Mouse (Mus musculus): ENCODE measurements around the gene Spen. TPM values are rescaled to one million over a fixed set of nuclear protein-coding genes. Genes with fewer than 3 reads are reported as not detected.

The Spen gene
- polyA plus RNA-seq, 1 experiment from 2014 or later: 7.5 TPM

GRCm38 (mm10) chr4:141484071-141484470, 54.3 kb downstream of the Spen start:
- H3K9ac ChIP-seq (ENCODE audit: low read depth, low read length): no peak overlapping the region
- no peak overlapping the region for H3K4me2 ChIP-seq
- H3K27me3 ChIP-seq (ENCODE audit: control insufficient read depth, insufficient read depth, low read length): no peaks in the 10 kb centered on the region
- no peaks in the 10 kb centered on the region for H3K9me3 ChIP-seq (replicated peaks; ENCODE audit: control insufficient read depth, low read length)
- H3K4me3 ChIP-seq (ENCODE audit: low read depth, low read length): no peak overlapping the region
- no peak overlapping the region for H3K27ac ChIP-seq (ENCODE audit: low read depth, low read length)
- H3K36me3 ChIP-seq (ENCODE audit: control insufficient read depth, insufficient read depth, low read length): peaks cover 49% of the 10 kb centered on the region
- H3K4me1 ChIP-seq (ENCODE audit: control insufficient read depth, insufficient read depth, low read length): no peaks in the 10 kb centered on the region
- ATAC-seq (replicated peaks; ENCODE audit: insufficient number of reproducible peaks, low FRiP score, low TSS enrichment): no peak
- WGBS (ENCODE audit: insufficient replicate concordance): 65% methylated on average over 11 of the region's 11 CpGs

- Histone ChIP-seq H3K9ac (ENCODE audit: low read depth, low read length) (no peak overlapping the region), H3K36me3 (ENCODE audit: control insufficient read depth, insufficient read depth, low read length) (peaks cover 64% of the 10 kb centered on the region), H3K27me3 (ENCODE audit: control insufficient read depth, insufficient read depth, low read length) (no peaks in the 10 kb centered on the region), H3K27ac (ENCODE audit: low read depth, low read length) (no peak overlapping the region), H3K9me3 (replicated peaks; ENCODE audit: control insufficient read depth, low read length) (no peaks in the 10 kb centered on the region), H3K4me2 (no peak overlapping the region), H3K4me3 (ENCODE audit: low read depth, low read length) (no peak overlapping the region), H3K4me1 (ENCODE audit: control insufficient read depth, insufficient read depth, low read length) (no peaks in the 10 kb centered on the region)
- WGBS (ENCODE audit: insufficient replicate concordance): 90% methylated on average over 8 of the region's 8 CpGs
- ATAC-seq (replicated peaks; ENCODE audit: insufficient number of reproducible peaks, low FRiP score, low TSS enrichment): no peak
These were observed 59.0 kb downstream of the Spen start for GRCm38 (mm10) chr4:141479411-141479810.

- no peak for ATAC-seq (replicated peaks; ENCODE audit: insufficient number of reproducible peaks, low FRiP score, low TSS enrichment)
- WGBS (ENCODE audit: insufficient replicate concordance): 92% methylated on average over 32 of the region's 32 CpGs
- H3K36me3 ChIP-seq (ENCODE audit: control insufficient read depth, insufficient read depth, low read length): peaks cover 66% of the 10 kb centered on the region
These were observed 59.6 kb downstream of the Spen start for GRCm38 (mm10) chr4:141478794-141479193.

GRCm38 (mm10) chr4:141478225-141478624, 60.2 kb downstream of the Spen start:
- Histone ChIP-seq H3K27ac (ENCODE audit: low read depth, low read length) (no peak overlapping the region), H3K4me1 (ENCODE audit: control insufficient read depth, insufficient read depth, low read length) (no peaks in the 10 kb centered on the region), H3K9me3 (replicated peaks; ENCODE audit: control insufficient read depth, low read length) (no peaks in the 10 kb centered on the region), H3K36me3 (ENCODE audit: control insufficient read depth, insufficient read depth, low read length) (peaks cover 67% of the 10 kb centered on the region), H3K9ac (ENCODE audit: low read depth, low read length) (no peak overlapping the region), H3K27me3 (ENCODE audit: control insufficient read depth, insufficient read depth, low read length) (no peaks in the 10 kb centered on the region), H3K4me3 (ENCODE audit: low read depth, low read length) (no peak overlapping the region), H3K4me2 (no peak overlapping the region)
- no peak for ATAC-seq (replicated peaks; ENCODE audit: insufficient number of reproducible peaks, low FRiP score, low TSS enrichment)
- 90% methylated on average over 23 of the region's 23 CpGs for WGBS (ENCODE audit: insufficient replicate concordance)

More at GRCm38 (mm10) chr4:141478794-141479193, 59.6 kb downstream of the Spen start:
- Histone ChIP-seq H3K4me2 (no peak overlapping the region), H3K27ac (ENCODE audit: low read depth, low read length) (no peak overlapping the region), H3K9ac (ENCODE audit: low read depth, low read length) (no peak overlapping the region), H3K4me1 (ENCODE audit: control insufficient read depth, insufficient read depth, low read length) (no peaks in the 10 kb centered on the region), H3K4me3 (ENCODE audit: low read depth, low read length) (no peak overlapping the region), H3K27me3 (ENCODE audit: control insufficient read depth, insufficient read depth, low read length) (no peaks in the 10 kb centered on the region), H3K9me3 (replicated peaks; ENCODE audit: control insufficient read depth, low read length) (no peaks in the 10 kb centered on the region)

GRCm38 (mm10) chr4:141477681-141478102, 60.7 kb downstream of the Spen start:
- no peak for ATAC-seq (replicated peaks; ENCODE audit: insufficient number of reproducible peaks, low FRiP score, low TSS enrichment)
- Histone ChIP-seq H3K36me3 (ENCODE audit: control insufficient read depth, insufficient read depth, low read length) (peaks cover 67% of the 10 kb centered on the region), H3K4me3 (ENCODE audit: low read depth, low read length) (no peak overlapping the region), H3K9ac (ENCODE audit: low read depth, low read length) (no peak overlapping the region), H3K9me3 (replicated peaks; ENCODE audit: control insufficient read depth, low read length) (no peaks in the 10 kb centered on the region), H3K27me3 (ENCODE audit: control insufficient read depth, insufficient read depth, low read length) (no peaks in the 10 kb centered on the region), H3K4me2 (no peak overlapping the region), H3K4me1 (ENCODE audit: control insufficient read depth, insufficient read depth, low read length) (no peaks in the 10 kb centered on the region), H3K27ac (ENCODE audit: low read depth, low read length) (no peak overlapping the region)
- WGBS (ENCODE audit: insufficient replicate concordance): 89% methylated on average over 16 of the region's 16 CpGs

GRCm38 (mm10) chr4:141474431-141474830, 64.0 kb downstream of the Spen start:
- ATAC-seq (replicated peaks; ENCODE audit: insufficient number of reproducible peaks, low FRiP score, low TSS enrichment): no peak
- 86% methylated on average over 19 of the region's 19 CpGs for WGBS (ENCODE audit: insufficient replicate concordance)

GRCm38 (mm10) chr4:141472641-141473321, 65.6 kb downstream of the Spen start:
- peaks cover 68% of the 10 kb centered on the region for H3K36me3 ChIP-seq (ENCODE audit: control insufficient read depth, insufficient read depth, low read length)
- no peak overlapping the region for H3K4me3 ChIP-seq (ENCODE audit: low read depth, low read length)
- H3K9me3 ChIP-seq (replicated peaks; ENCODE audit: control insufficient read depth, low read length): no peaks in the 10 kb centered on the region
- H3K27ac ChIP-seq (ENCODE audit: low read depth, low read length): no peak overlapping the region
- WGBS (ENCODE audit: insufficient replicate concordance): 84% methylated on average over 32 of the region's 32 CpGs
- no peak overlapping the region for H3K9ac ChIP-seq (ENCODE audit: low read depth, low read length)
- no peaks in the 10 kb centered on the region for H3K4me1 ChIP-seq (ENCODE audit: control insufficient read depth, insufficient read depth, low read length)
- no peak for ATAC-seq (replicated peaks; ENCODE audit: insufficient number of reproducible peaks, low FRiP score, low TSS enrichment)
- H3K4me2 ChIP-seq: no peak overlapping the region
- no peaks in the 10 kb centered on the region for H3K27me3 ChIP-seq (ENCODE audit: control insufficient read depth, insufficient read depth, low read length)

More at GRCm38 (mm10) chr4:141474431-141474830, 64.0 kb downstream of the Spen start:
- Histone ChIP-seq H3K4me1 (ENCODE audit: control insufficient read depth, insufficient read depth, low read length) (no peaks in the 10 kb centered on the region), H3K9ac (ENCODE audit: low read depth, low read length) (no peak overlapping the region), H3K9me3 (replicated peaks; ENCODE audit: control insufficient read depth, low read length) (no peaks in the 10 kb centered on the region), H3K4me2 (no peak overlapping the region), H3K27me3 (ENCODE audit: control insufficient read depth, insufficient read depth, low read length) (no peaks in the 10 kb centered on the region), H3K4me3 (ENCODE audit: low read depth, low read length) (no peak overlapping the region), H3K36me3 (ENCODE audit: control insufficient read depth, insufficient read depth, low read length) (peaks cover 79% of the 10 kb centered on the region), H3K27ac (ENCODE audit: low read depth, low read length) (no peak overlapping the region)

GRCm38 (mm10) chr4:141471491-141471890, 66.9 kb downstream of the Spen start:
- Histone ChIP-seq H3K4me3 (ENCODE audit: low read depth, low read length) (no peak overlapping the region), H3K27ac (ENCODE audit: low read depth, low read length) (no peak overlapping the region), H3K9ac (ENCODE audit: low read depth, low read length) (no peak overlapping the region), H3K9me3 (replicated peaks; ENCODE audit: control insufficient read depth, low read length) (no peaks in the 10 kb centered on the region), H3K4me2 (no peak overlapping the region), H3K27me3 (ENCODE audit: control insufficient read depth, insufficient read depth, low read length) (no peaks in the 10 kb centered on the region), H3K4me1 (ENCODE audit: control insufficient read depth, insufficient read depth, low read length) (no peaks in the 10 kb centered on the region), H3K36me3 (ENCODE audit: control insufficient read depth, insufficient read depth, low read length) (peaks cover 67% of the 10 kb centered on the region)
- 96% methylated on average over 16 of the region's 16 CpGs for WGBS (ENCODE audit: insufficient replicate concordance)
- ATAC-seq (replicated peaks; ENCODE audit: insufficient number of reproducible peaks, low FRiP score, low TSS enrichment): no peak

- 89% methylated on average over 9 of the region's 9 CpGs for WGBS (ENCODE audit: insufficient replicate concordance)
- Histone ChIP-seq H3K27ac (ENCODE audit: low read depth, low read length) (no peak overlapping the region), H3K4me3 (ENCODE audit: low read depth, low read length) (no peak overlapping the region), H3K36me3 (ENCODE audit: control insufficient read depth, insufficient read depth, low read length) (peaks cover 60% of the 10 kb centered on the region), H3K4me1 (ENCODE audit: control insufficient read depth, insufficient read depth, low read length) (no peaks in the 10 kb centered on the region), H3K9ac (ENCODE audit: low read depth, low read length) (no peak overlapping the region), H3K4me2 (no peak overlapping the region), H3K27me3 (ENCODE audit: control insufficient read depth, insufficient read depth, low read length) (no peaks in the 10 kb centered on the region), H3K9me3 (replicated peaks; ENCODE audit: control insufficient read depth, low read length) (no peaks in the 10 kb centered on the region)
- no peak for ATAC-seq (replicated peaks; ENCODE audit: insufficient number of reproducible peaks, low FRiP score, low TSS enrichment)
These were observed 69.1 kb downstream of the Spen start for GRCm38 (mm10) chr4:141469343-141469742.

All from heart, embryonic 11.5 days (tissue).